In the genomic region with DNA sequence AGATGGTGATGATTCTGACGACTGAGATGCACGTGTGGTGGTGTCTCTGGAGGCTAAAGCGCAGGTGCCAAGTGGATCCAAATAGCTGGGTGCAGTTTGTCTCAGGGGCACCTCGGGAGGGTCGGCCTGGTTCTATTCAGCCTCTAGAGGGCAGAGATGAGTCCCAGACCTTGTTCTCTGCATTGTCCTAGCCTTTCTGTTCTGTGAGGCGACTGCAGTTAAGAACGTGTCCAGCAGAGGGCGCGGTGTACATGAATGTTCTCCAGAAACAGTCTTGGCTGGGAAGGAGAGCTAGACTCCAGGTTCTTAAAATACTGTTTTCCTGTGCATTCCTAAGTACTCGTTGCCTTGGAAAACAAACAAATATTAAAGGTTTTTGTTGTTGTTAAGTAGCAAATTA, we compare ENCODE assay signal across 11 mouse cellular contexts. TPM values are rescaled to one million over a fixed set of nuclear protein-coding genes. Genes with fewer than 3 reads are reported as not detected.
DNase-seq lines count a peak whose midpoint lies in the region; ATAC-seq and TF ChIP-seq lines count a peak whose summit lies in the region.
"Not testable (repeated sequence)": the region's sequence is repeated elsewhere in the genome, so short reads cannot be mapped to it uniquely, and the experiment has no call there.
"Had no signal": no experiment of that assay in that cellular context is flagged by ENCODE, and none has a peak within 500 bp of the region (broad histone marks: within the 10 kb centered on the region; RNA-seq: fewer than 3 reads in every experiment).

No protein-coding gene starts in this region.

- H3K4me1 ChIP-seq in embryonic facial prominence, embryonic 11.5 days (ENCODE audit: control insufficient read depth, insufficient read depth, low read length); heart, adult 2 months (ENCODE audit: control insufficient read depth, insufficient read depth, low read length); kidney, postnatal 0 days (replicated peaks; ENCODE audit: insufficient read depth, low read length): not testable (repeated sequence)

- TF ChIP-seq POLR2A in heart, adult 2 months (IDR thresholded peaks at IDR 0.05; ENCODE audit: insufficient read depth, low read depth, low read length) = not testable (repeated sequence)

- ATAC-seq in embryonic facial prominence, embryonic 11.5 days (replicated peaks; ENCODE audit: insufficient number of reproducible peaks, low FRiP score, low TSS enrichment, low read depth) = not testable (repeated sequence)
- 0 out of 2 replicates have a peak, but pooled peaks have one; percentile 59 for ATAC-seq in kidney, postnatal 0 days (replicated peaks; ENCODE audit: low FRiP score, low read depth)

- not testable (repeated sequence) for TF ChIP-seq EP300 in heart, adult 2 months (IDR thresholded peaks at IDR 0.05; ENCODE audit: insufficient read depth, low read depth, low read length)

- not testable (repeated sequence) for H3K4me2 ChIP-seq in embryonic facial prominence, embryonic 11.5 days (ENCODE audit: low read depth, low read length); kidney, postnatal 0 days (ENCODE audit: low read length)

- H3K27ac ChIP-seq in embryonic facial prominence, embryonic 11.5 days (replicated peaks; ENCODE audit: low read depth, low read length); heart, adult 2 months; kidney, postnatal 0 days: not testable (repeated sequence)

- TF ChIP-seq CTCF in heart, adult 2 months (IDR thresholded peaks at IDR 0.05) = peak; percentile 44
- peak; percentile 56 for TF ChIP-seq CTCF in kidney, postnatal 0 days (IDR thresholded peaks at IDR 0.05; ENCODE audit: low read depth)

- not testable (repeated sequence) for H3K27me3 ChIP-seq in embryonic facial prominence, embryonic 11.5 days (ENCODE audit: control insufficient read depth, insufficient read depth, low read length); heart, adult 2 months (ENCODE audit: control insufficient read depth, insufficient read depth, low read length); kidney, postnatal 0 days (ENCODE audit: insufficient read depth, low read length)

- whole genome bisulfite sequencing in embryonic facial prominence, embryonic 11.5 days = 15% methylated on average over 7 of the region's 10 CpGs
- WGBS in heart, adult 2 months = 17% methylated on average over 9 of the region's 10 CpGs
- 21% methylated on average over 9 of the region's 10 CpGs for WGBS in kidney, postnatal 0 days

- not testable (repeated sequence) for H3K4me3 ChIP-seq in embryonic facial prominence, embryonic 11.5 days (ENCODE audit: low read depth, low read length); heart, adult 2 months; kidney, postnatal 0 days (replicated peaks; ENCODE audit: low read depth, low read length)

- intact Hi-C loops in heart, adult 2 months (cut with DNase I); left cerebral cortex, postnatal 25 days (cut with DNase I): not testable (repeated sequence)

- H3K9ac ChIP-seq in embryonic facial prominence, embryonic 11.5 days (replicated peaks; ENCODE audit: low read length); heart, adult 2 months (ENCODE audit: low read depth, low read length); kidney, postnatal 0 days (ENCODE audit: low read depth, low read length): not testable (repeated sequence)

- not testable (repeated sequence) for H3K9me3 ChIP-seq in embryonic facial prominence, embryonic 11.5 days (replicated peaks; ENCODE audit: control insufficient read depth, low read length); kidney, postnatal 0 days (replicated peaks; ENCODE audit: low read length)

- peak; percentile 30 for DNase-seq in brain, adult 2 months (ENCODE audit: low read depth, low spot score)
- peak; percentile 2 for DNase-seq in embryonic facial prominence, embryonic 11.5 days (ENCODE audit: low spot score)
- peak in 1 of 2 experiments; percentile 56 for DNase-seq in heart, adult 2 months
- DNase-seq in kidney, postnatal 0 days (ENCODE audit: low spot score) = not testable (repeated sequence)
- peak; percentile 31 to 89 for DNase-seq in left cerebral cortex, postnatal 25 days (ENCODE audit: low spot score in 2 of 2)
- peak; percentile 0 for DNase-seq in mesoderm, embryonic 11.5 days (ENCODE audit: low read depth, low spot score)
- peak; percentile 33 to 77 for DNase-seq in right cerebral cortex, postnatal 36 days (ENCODE audit: low spot score in 2 of 2)

- not testable (repeated sequence) for H3K79me2 ChIP-seq in heart, adult 2 months (replicated peaks; ENCODE audit: control insufficient read depth, insufficient read depth, low read length)

- not testable (repeated sequence) for H3K36me3 ChIP-seq in embryonic facial prominence, embryonic 11.5 days (replicated peaks; ENCODE audit: control insufficient read depth, insufficient read depth, low read depth, low read length); heart, adult 2 months (ENCODE audit: control insufficient read depth, insufficient read depth, low read length); kidney, postnatal 0 days (ENCODE audit: insufficient read depth, low read length)

RNA-seq across cellular contexts. Expression of a gene that starts 14.9 kb away (rescaled TPM):
- not detected in 2 replicates for polyA plus RNA-seq in embryonic facial prominence, embryonic 11.5 days (2014; fragmentation: Nextera tagmentation; extraction: Ambion mirVana)
- not detected for total RNA-seq in heart, adult 2 months (2021)
- polyA plus RNA-seq in heart, adult 2 months (2012; rRNA removed) = not detected in 2 replicates
- polyA plus RNA-seq in kidney, postnatal 0 days (2015; fragmentation: Nextera tagmentation; extraction: Ambion mirVana) = not detected in 2 replicates
- not detected for total RNA-seq in left cerebral cortex, postnatal 25 days (2021)
- total RNA-seq: adrenal gland, postnatal 4 days; gastrocnemius, postnatal 14 days had no signal
- polyA plus RNA-seq: large intestine, adult 2 months; neural tube, embryonic 11.5 days had no signal

RNA-seq across cellular contexts. Expression of a gene that starts 26.7 kb away (rescaled TPM):
- polyA plus RNA-seq in embryonic facial prominence, embryonic 11.5 days (2014; fragmentation: Nextera tagmentation; extraction: Ambion mirVana) = not detected in 2 replicates
- total RNA-seq in heart, adult 2 months (2021) = not detected
- not detected in 2 replicates for polyA plus RNA-seq in heart, adult 2 months (2012; rRNA removed)
- not detected in 2 replicates for polyA plus RNA-seq in kidney, postnatal 0 days (2015; fragmentation: Nextera tagmentation; extraction: Ambion mirVana)
- not detected for total RNA-seq in left cerebral cortex, postnatal 25 days (2021)
- total RNA-seq: adrenal gland, postnatal 4 days; gastrocnemius, postnatal 14 days had no signal
- polyA plus RNA-seq: large intestine, adult 2 months; neural tube, embryonic 11.5 days had no signal

RNA-seq across cellular contexts. Expression of a gene that starts 44.4 kb away (rescaled TPM):
- polyA plus RNA-seq in embryonic facial prominence, embryonic 11.5 days (2014; fragmentation: Nextera tagmentation; extraction: Ambion mirVana) = not detected in 2 replicates
- total RNA-seq in heart, adult 2 months (2021) = not detected
- polyA plus RNA-seq in heart, adult 2 months (2012; rRNA removed) = not detected in 2 replicates
- not detected in 2 replicates for polyA plus RNA-seq in kidney, postnatal 0 days (2015; fragmentation: Nextera tagmentation; extraction: Ambion mirVana)
- not detected for total RNA-seq in left cerebral cortex, postnatal 25 days (2021)
- total RNA-seq: adrenal gland, postnatal 4 days; gastrocnemius, postnatal 14 days had no signal
- polyA plus RNA-seq: large intestine, adult 2 months; neural tube, embryonic 11.5 days had no signal
